Comparison of ENCODE assay signal across 35 mouse cellular contexts in genomic region chr2:93604601-93605285, GRCm38 (mm10). TPM values are rescaled to one million over a fixed set of nuclear protein-coding genes. Genes with fewer than 3 reads are reported as not detected.
DNase-seq lines count a peak whose midpoint lies in the region; ATAC-seq and TF ChIP-seq lines count a peak whose summit lies in the region.
"Had no signal": no experiment of that assay in that cellular context is flagged by ENCODE, and none has a peak within 500 bp of the region (broad histone marks: within the 10 kb centered on the region; RNA-seq: fewer than 3 reads in every experiment).

No protein-coding gene starts in this region.

- no peak overlapping the region for H3K4me3 ChIP-seq in hindbrain, postnatal 0 days (ENCODE audit: low read length)
- no peak overlapping the region for H3K4me3 ChIP-seq in hindbrain, embryonic 13.5 days
- H3K4me3 ChIP-seq: embryonic facial prominence, embryonic 12.5 days; embryonic facial prominence, embryonic 15.5 days; gastrocnemius, adult 2 months; hindbrain, embryonic 12.5 days had no signal

- H3K4me1 ChIP-seq in hindbrain, postnatal 0 days (ENCODE audit: insufficient read depth, low read length), result no peaks in the 10 kb centered on the region
- H3K4me1 ChIP-seq in hindbrain, embryonic 13.5 days (replicated peaks), result no peaks in the 10 kb centered on the region

- no peak for ATAC-seq in cerebellum, adult (ENCODE audit: insufficient number of reproducible peaks, low FRiP score, low TSS enrichment)
- ATAC-seq in hindbrain, postnatal 0 days, result 0 out of 2 replicates have a peak, but pooled peaks have one; percentile 38
- no peak for ATAC-seq in hindbrain, embryonic 13.5 days (ENCODE audit: low FRiP score)
- ATAC-seq: forebrain, embryonic 14.5 days; forebrain, postnatal 0 days; hindbrain, embryonic 16.5 days; inflammation-experienced regulatory T-cells, adult 6 months; intestine, embryonic 16.5 days; Patski had no signal

- no peaks in the 10 kb centered on the region for H3K27me3 ChIP-seq in hindbrain, postnatal 0 days (ENCODE audit: insufficient read depth, low read length)
- 0 out of 2 replicates have a peak, but pooled peaks cover 2% of the 10 kb centered on the region for H3K27me3 ChIP-seq in hindbrain, embryonic 13.5 days
- H3K27me3 ChIP-seq: embryonic facial prominence, embryonic 12.5 days; embryonic facial prominence, embryonic 15.5 days; hindbrain, embryonic 12.5 days had no signal

- 71% methylated on average over 6 of the region's 6 CpGs for WGBS in hindbrain, postnatal 0 days
- 90% methylated on average over 6 of the region's 6 CpGs for WGBS in hindbrain, embryonic 13.5 days

- peak; percentile 17 for DNase-seq in adrenal gland, postnatal 14 days
- DNase-seq in adrenal gland, adult 18-20 months (ENCODE audit: low spot score in 2 of 2), result no peak
- peak; percentile 73 to 80 for DNase-seq in cerebellum, postnatal 14 days
- DNase-seq in hindbrain, postnatal 0 days (ENCODE audit: low spot score), result no peak
- no peak for DNase-seq in embryo, embryonic 9.5 days (ENCODE audit: extremely low spot score)
- DNase-seq: adrenal gland, postnatal 25 days; B cell, adult 2 months; forebrain, postnatal 0 days; gastrocnemius, adult 2 months; gastrocnemius, postnatal 14 days; heart, adult 11 months; kidney, adult 18-20 months; kidney, adult 9 months had no signal

- no peak overlapping the region for H3K9ac ChIP-seq in hindbrain, postnatal 0 days (replicated peaks; ENCODE audit: low read length)
- H3K9ac ChIP-seq in hindbrain, embryonic 13.5 days, result no peak overlapping the region
- H3K9ac ChIP-seq: embryonic facial prominence, embryonic 12.5 days; embryonic facial prominence, embryonic 15.5 days; forebrain, postnatal 0 days; hindbrain, embryonic 12.5 days had no signal

- no peak overlapping the region for H3K4me2 ChIP-seq in hindbrain, postnatal 0 days (ENCODE audit: low read depth, low read length)
- H3K4me2 ChIP-seq in hindbrain, embryonic 13.5 days, result no peak overlapping the region
- H3K4me2 ChIP-seq: embryonic facial prominence, embryonic 12.5 days; embryonic facial prominence, embryonic 15.5 days; heart, embryonic 11.5 days; hindbrain, embryonic 12.5 days had no signal

- no peak overlapping the region for H3K27ac ChIP-seq in hindbrain, postnatal 0 days
- H3K27ac ChIP-seq in hindbrain, embryonic 13.5 days, result no peak overlapping the region
- H3K27ac ChIP-seq: embryonic facial prominence, embryonic 12.5 days; embryonic facial prominence, embryonic 15.5 days; gastrocnemius, adult 2 months; hindbrain, embryonic 12.5 days had no signal

- no peaks in the 10 kb centered on the region for H3K9me3 ChIP-seq in hindbrain, postnatal 0 days (ENCODE audit: low read length)
- H3K9me3 ChIP-seq in hindbrain, embryonic 13.5 days, result no peaks in the 10 kb centered on the region
- H3K9me3 ChIP-seq: embryonic facial prominence, embryonic 12.5 days; embryonic facial prominence, embryonic 15.5 days; G1E; hindbrain, embryonic 12.5 days had no signal

- no peaks in the 10 kb centered on the region for H3K36me3 ChIP-seq in hindbrain, postnatal 0 days (ENCODE audit: insufficient read depth, low read length)
- H3K36me3 ChIP-seq in hindbrain, embryonic 13.5 days, result no peaks in the 10 kb centered on the region
- H3K36me3 ChIP-seq: embryonic facial prominence, embryonic 12.5 days; embryonic facial prominence, embryonic 15.5 days; G1E; hindbrain, embryonic 12.5 days had no signal

- no peak for TF ChIP-seq CTCF in hindbrain, postnatal 0 days (IDR thresholded peaks at IDR 0.05; ENCODE audit: low read depth)

RNA-seq across cellular contexts. Expression of gene Alx4, which starts 37.4 kb away (rescaled TPM):
- 0.41 and 0.48 TPM in 2 replicates for total RNA-seq in adrenal gland, postnatal 14 days (2021)
- under 1 TPM; 0.40 to 0.48 TPM for total RNA-seq in adrenal gland, adult 18-20 months (2021)
- 3.1 and 3.3 TPM in 2 replicates for total RNA-seq in hindbrain, postnatal 0 days (2014; rRNA removed)
- polyA plus RNA-seq in hindbrain, postnatal 0 days (2015; fragmentation: Nextera tagmentation; extraction: Ambion mirVana), result 0.54 and 0.61 TPM in 2 replicates
- polyA plus RNA-seq in hindbrain, embryonic 13.5 days (2015; fragmentation: Nextera tagmentation; extraction: Ambion mirVana), result 0.57 and 0.78 TPM in 2 replicates
- total RNA-seq: CH12.LX; hematopoietic stem cell, adult 5-6 weeks had no signal
- polyA plus RNA-seq: G1E; heart, postnatal 0 days; Patski had no signal

RNA-seq across cellular contexts. Expression of gene Gm10803, which starts 44.4 kb away (rescaled TPM):
- not detected in 2 replicates for total RNA-seq in adrenal gland, postnatal 14 days (2021)
- not detected for total RNA-seq in adrenal gland, adult 18-20 months (2021)
- not detected in 2 replicates for total RNA-seq in hindbrain, postnatal 0 days (2014; rRNA removed)
- not detected in 2 replicates for polyA plus RNA-seq in hindbrain, postnatal 0 days (2015; fragmentation: Nextera tagmentation; extraction: Ambion mirVana)
- not detected in 2 replicates for polyA plus RNA-seq in hindbrain, embryonic 13.5 days (2015; fragmentation: Nextera tagmentation; extraction: Ambion mirVana)
- total RNA-seq: adrenal gland, postnatal 25 days; CH12.LX; forebrain, postnatal 0 days; G1E; gastrocnemius, adult 2 months; gastrocnemius, postnatal 14 days; gastrocnemius, postnatal 4 days; heart, adult 8-10 months; heart, postnatal 25 days; hematopoietic stem cell, adult 5-6 weeks had no signal
- polyA plus RNA-seq: brain, embryonic 14.5 days; embryonic facial prominence, embryonic 12.5 days; embryonic facial prominence, embryonic 15.5 days; forebrain, embryonic 11.5 days; forebrain, embryonic 14.5 days; forebrain, postnatal 0 days; frontal cortex, adult 2 months; G1E; heart, embryonic 11.5 days; heart, embryonic 14.5 days; heart, postnatal 0 days; hindbrain, embryonic 12.5 days; hindbrain, embryonic 16.5 days; inflammation-experienced regulatory T-cells, adult 6 months; intestine, embryonic 16.5 days; Patski had no signal

Comparison
In these comparisons a context has a peak if more than half of its experiments do, and no peak if none do; other contexts are left out.
1. DNase-seq: peak in adrenal gland, postnatal 14 days (single experiment) and cerebellum, postnatal 14 days (2 of 2); none in adrenal gland, adult 18-20 months (0 of 2), hindbrain, postnatal 0 days (single experiment) and embryo, embryonic 9.5 days (single experiment).